Mouse (Mus musculus): ENCODE results near the gene Uck2. TPM values are rescaled to one million over a fixed set of nuclear protein-coding genes. Genes with fewer than 3 reads are reported as not detected.

Gene Uck2
- polyA plus RNA-seq, 2 experiments, result 15.3 to 42.6 TPM

DNA sequence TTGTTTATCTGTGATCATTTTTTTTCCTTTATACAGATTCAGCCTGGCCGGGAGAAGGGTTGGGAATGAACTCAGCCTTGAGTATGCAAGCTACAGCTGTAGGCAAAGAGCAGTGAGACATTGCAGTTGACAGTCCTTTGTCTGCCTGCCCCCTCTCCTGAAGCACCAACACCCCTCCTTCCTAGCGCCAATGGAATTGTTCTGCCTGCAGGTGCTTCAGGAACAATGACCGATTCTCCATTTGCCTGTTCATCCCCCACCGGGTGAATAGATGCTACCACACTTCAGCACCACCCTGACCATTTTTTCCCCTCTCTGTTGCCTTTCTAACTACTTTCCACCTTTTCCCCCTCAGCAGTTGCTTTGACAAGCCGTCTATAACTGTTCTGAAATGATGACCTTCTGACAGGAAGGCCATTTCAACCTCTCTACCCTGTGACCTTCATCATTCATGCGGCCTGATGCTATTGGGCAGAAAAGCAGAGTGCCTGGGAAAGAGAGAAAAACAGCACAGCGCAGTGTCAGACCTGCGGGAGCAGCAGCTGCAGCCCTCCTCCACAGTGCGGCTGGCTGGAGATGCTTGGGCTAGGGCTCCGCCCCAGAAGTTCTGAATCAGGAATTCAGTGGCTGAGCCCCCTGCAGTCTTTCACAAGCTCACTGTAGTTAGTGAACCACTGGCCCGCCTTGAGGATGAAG is 4.6 kb upstream of the Uck2 start:
- DNase-seq (ENCODE audit: low read depth in 3 of 3, low spot score in 3 of 3), result no peak
- Histone ChIP-seq H3K27me3 (ENCODE audit: control insufficient read depth, insufficient read depth, low read length) (peaks cover 13% of the 10 kb centered on the region), H3K4me1 (replicated peaks; ENCODE audit: control insufficient read depth in 2 of 2, insufficient read depth in 2 of 2, low read length in 1 of 2) (peaks cover 28 to 40% of the 10 kb centered on the region in 2 experiments), H3K4me3 (ENCODE audit: insufficient read depth in 1 of 2, low read depth in 2 of 2, low read length in 2 of 2) (no peak overlapping the region), H3K36me3 (replicated peaks; ENCODE audit: control insufficient read depth, insufficient read depth, low read depth) (no peaks in the 10 kb centered on the region), H3K4me2 (ENCODE audit: low read depth) (peak overlapping the region; percentile 73), H3K9me3 (ENCODE audit: control insufficient read depth, low read length) (no peaks in the 10 kb centered on the region), H3K9ac (replicated peaks) (peak overlapping the region; percentile 64; the same call in 1 of the 2 replicates), H3K27ac (peak overlapping the region; percentile 95)
- no peak for ATAC-seq (ENCODE audit: insufficient read depth)
- 20% methylated on average over 11 of the region's 11 CpGs for WGBS (ENCODE audit: insufficient replicate concordance)
- TF ChIP-seq CTCF (IDR thresholded peaks at IDR 0.05; ENCODE audit: low read depth), result no peak
- TF ChIP-seq EP300 (IDR thresholded peaks at IDR 0.05; ENCODE audit: low read depth), result no peak

DNA sequence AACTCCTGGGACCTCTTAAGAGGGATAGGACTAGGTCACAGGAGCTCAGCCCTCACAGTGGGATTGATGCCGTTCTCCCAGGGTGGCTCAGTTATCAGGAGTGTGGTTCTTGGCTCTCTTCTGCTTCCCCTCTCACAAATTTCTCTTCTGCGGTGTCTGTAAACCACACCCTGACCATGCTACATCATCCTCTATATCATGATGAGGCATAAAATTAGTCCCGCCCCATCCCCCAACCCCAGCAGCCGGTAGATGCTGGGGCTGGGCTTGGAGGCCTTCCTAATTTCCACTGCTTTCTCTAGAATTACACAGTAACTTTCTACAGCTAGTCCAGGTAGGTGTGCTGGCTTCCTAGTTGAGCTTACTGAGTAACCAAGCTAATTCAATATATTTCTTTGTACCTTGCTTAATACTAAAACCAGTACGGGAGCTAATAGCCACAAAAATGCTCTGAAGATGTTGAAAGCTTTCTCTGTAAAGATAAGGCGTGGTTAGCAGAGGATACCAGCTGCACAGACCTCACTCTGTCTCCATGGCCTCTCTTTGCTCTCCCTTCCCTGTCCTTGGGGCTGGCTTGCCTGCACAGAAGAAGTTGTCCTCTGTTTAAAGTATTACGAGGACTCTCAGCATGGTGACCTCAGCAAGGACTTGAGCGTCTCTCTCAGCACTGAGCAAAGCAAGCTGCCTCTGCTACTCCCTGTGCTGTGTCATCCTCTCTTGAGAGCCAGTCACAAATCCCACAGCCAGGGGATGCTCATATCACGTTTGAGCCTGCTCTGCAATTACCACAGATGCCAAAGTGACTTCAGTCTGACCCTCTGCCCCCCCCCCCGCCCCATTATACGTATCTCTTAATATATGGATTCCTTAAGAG is 3.8 kb upstream of the Uck2 start:
- peak in 2 of 3 experiments; percentile 73 to 76 for DNase-seq (ENCODE audit: low read depth in 3 of 3, low spot score in 3 of 3)
- peaks cover 13% of the 10 kb centered on the region for H3K27me3 ChIP-seq (ENCODE audit: control insufficient read depth, insufficient read depth, low read length)
- H3K4me1 ChIP-seq (replicated peaks; ENCODE audit: control insufficient read depth in 2 of 2, insufficient read depth in 2 of 2, low read length in 1 of 2), result peaks cover 28 to 38% of the 10 kb centered on the region in 2 experiments
- H3K27ac ChIP-seq, result peak overlapping the region; percentile 95
- ATAC-seq (ENCODE audit: insufficient read depth), result peak; percentile 87
- peak overlapping the region; percentile 35 to 37 for H3K4me3 ChIP-seq (ENCODE audit: insufficient read depth in 1 of 2, low read depth in 2 of 2, low read length in 2 of 2)
- H3K9me3 ChIP-seq (ENCODE audit: control insufficient read depth, low read length), result no peaks in the 10 kb centered on the region
- peak overlapping the region; percentile 64 for H3K9ac ChIP-seq (replicated peaks)
- H3K4me2 ChIP-seq (ENCODE audit: low read depth), result peak overlapping the region; percentile 73
- WGBS (ENCODE audit: insufficient replicate concordance), result 11% methylated on average over 11 of the region's 11 CpGs
- TF ChIP-seq CTCF (IDR thresholded peaks at IDR 0.05; ENCODE audit: low read depth) (peak; percentile 65), EP300 (IDR thresholded peaks at IDR 0.05; ENCODE audit: low read depth) (peak; percentile 25; the same call in 1 of the 2 replicates)
- H3K36me3 ChIP-seq (replicated peaks; ENCODE audit: control insufficient read depth, insufficient read depth, low read depth), result no peaks in the 10 kb centered on the region

DNA sequence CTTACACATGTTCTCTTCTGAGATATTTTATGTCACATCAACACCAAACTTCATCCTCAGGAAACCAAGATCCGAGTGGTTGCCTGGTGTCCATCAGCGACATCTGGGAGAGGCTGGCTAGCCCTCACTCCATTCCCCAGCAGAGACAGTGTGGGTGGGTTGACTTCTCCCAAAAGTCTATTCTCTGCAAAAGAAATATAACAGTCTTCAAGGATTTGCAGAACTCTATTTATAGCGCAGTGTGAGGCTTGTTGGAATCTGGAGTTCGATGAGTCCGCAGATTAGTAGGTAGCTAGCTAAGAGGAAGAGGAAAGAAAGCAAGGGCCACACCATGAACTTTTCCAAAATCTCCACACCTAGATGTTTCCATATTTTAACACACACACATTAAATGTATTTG is 2.0 kb upstream of the Uck2 start:
- Histone ChIP-seq H3K36me3 (replicated peaks; ENCODE audit: control insufficient read depth, insufficient read depth, low read depth) (no peaks in the 10 kb centered on the region), H3K4me3 (ENCODE audit: insufficient read depth in 1 of 2, low read depth in 2 of 2, low read length in 2 of 2) (no peak overlapping the region), H3K4me1 (replicated peaks; ENCODE audit: control insufficient read depth in 2 of 2, insufficient read depth in 2 of 2, low read length in 1 of 2) (peaks cover 38 to 41% of the 10 kb centered on the region in 2 experiments), H3K27me3 (ENCODE audit: control insufficient read depth, insufficient read depth, low read length) (peaks cover 13% of the 10 kb centered on the region), H3K9ac (replicated peaks) (no peak overlapping the region), H3K9me3 (ENCODE audit: control insufficient read depth, low read length) (no peaks in the 10 kb centered on the region), H3K27ac (no peak overlapping the region), H3K4me2 (ENCODE audit: low read depth) (no peak overlapping the region)
- ATAC-seq (ENCODE audit: insufficient read depth) (no peak), DNase-seq (ENCODE audit: low read depth in 3 of 3, low spot score in 3 of 3) (no peak)
- no peak for TF ChIP-seq CTCF (IDR thresholded peaks at IDR 0.05; ENCODE audit: low read depth)
- no peak for TF ChIP-seq EP300 (IDR thresholded peaks at IDR 0.05; ENCODE audit: low read depth)
- 69% methylated on average over 5 of the region's 5 CpGs for WGBS (ENCODE audit: insufficient replicate concordance)

DNA sequence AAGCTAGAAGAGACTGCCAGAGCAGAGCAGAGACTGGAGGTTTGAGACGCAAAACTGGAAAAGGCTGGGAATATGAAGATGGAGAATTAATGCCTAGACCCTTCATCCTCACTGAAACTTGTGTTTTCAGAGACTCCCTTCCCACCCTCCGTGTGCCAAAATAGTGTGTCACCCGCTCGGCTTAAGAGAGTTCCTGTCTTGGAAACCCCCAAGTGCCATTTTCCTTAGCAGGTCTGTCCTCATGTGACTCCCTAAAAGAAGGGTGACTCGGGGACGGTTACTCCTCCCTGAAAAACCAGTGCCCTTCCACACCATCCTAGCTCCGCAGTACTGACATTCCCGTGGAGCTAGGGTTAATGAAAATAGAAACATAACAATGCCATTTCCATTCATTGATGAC is 236 bp upstream of the Uck2 start:
- ATAC-seq (ENCODE audit: insufficient read depth), result no peak
- TF ChIP-seq CTCF (IDR thresholded peaks at IDR 0.05; ENCODE audit: low read depth) (no peak), EP300 (IDR thresholded peaks at IDR 0.05; ENCODE audit: low read depth) (no peak)

More for the DNA sequence above, 236 bp upstream of the Uck2 start:
- 3% methylated on average over 8 of the region's 8 CpGs for WGBS (ENCODE audit: insufficient replicate concordance)
- H3K27ac ChIP-seq, result no peak overlapping the region
- peaks cover 38 to 46% of the 10 kb centered on the region in 2 experiments for H3K4me1 ChIP-seq (replicated peaks; ENCODE audit: control insufficient read depth in 2 of 2, insufficient read depth in 2 of 2, low read length in 1 of 2)
- DNase-seq (ENCODE audit: low read depth in 3 of 3, low spot score in 3 of 3), result no peak
- H3K9ac ChIP-seq (replicated peaks), result peak overlapping the region; percentile 78; the same call in 1 of the 2 replicates
- no peaks in the 10 kb centered on the region for H3K36me3 ChIP-seq (replicated peaks; ENCODE audit: control insufficient read depth, insufficient read depth, low read depth)
- H3K27me3 ChIP-seq (ENCODE audit: control insufficient read depth, insufficient read depth, low read length), result peaks cover 12% of the 10 kb centered on the region
- no peaks in the 10 kb centered on the region for H3K9me3 ChIP-seq (ENCODE audit: control insufficient read depth, low read length)
- H3K4me3 ChIP-seq (ENCODE audit: insufficient read depth in 1 of 2, low read depth in 2 of 2, low read length in 2 of 2), result peak overlapping the region; percentile 14 to 86
- H3K4me2 ChIP-seq (ENCODE audit: low read depth), result peak overlapping the region; percentile 99

Data from liver, embryonic 14.5 days (tissue).